Mouse (Mus musculus) spleen, embryonic (tissue): ENCODE data around the gene Foxo6.

Experiments used
- CTCF ChIA-PET: fragments of 350-600 bp; sonication (Branson Sonifier 250); formaldehyde crosslinking; loops from one replicate; lab custom pipeline; 2022; lab: Charles Lee

Foxo6 gene

DNA sequence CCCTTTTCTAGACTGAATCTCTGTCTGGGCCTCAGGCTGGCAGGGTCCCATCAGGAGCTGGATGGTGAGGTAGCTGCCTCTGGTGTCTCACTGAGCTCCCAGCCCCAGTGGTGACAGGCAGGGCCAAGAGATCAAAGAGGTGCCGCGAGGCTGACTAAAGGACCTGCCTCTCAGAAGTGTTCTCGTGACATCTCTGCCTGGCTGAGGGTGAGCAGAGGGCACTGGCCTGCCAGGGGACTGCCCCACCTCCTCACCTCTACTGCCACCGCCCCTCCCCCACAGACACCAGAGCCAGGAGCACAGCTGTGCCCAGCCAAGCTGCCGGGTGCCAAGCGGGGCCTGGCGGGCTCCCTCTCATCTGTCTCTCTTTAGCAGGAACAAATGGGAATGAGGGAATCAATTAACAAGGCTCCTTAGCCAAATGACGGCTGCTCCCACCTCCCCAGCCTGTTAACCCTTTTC, 38.3 kb downstream of the Foxo6 start:
- CTCF ChIA-PET, result no interaction called here

DNA sequence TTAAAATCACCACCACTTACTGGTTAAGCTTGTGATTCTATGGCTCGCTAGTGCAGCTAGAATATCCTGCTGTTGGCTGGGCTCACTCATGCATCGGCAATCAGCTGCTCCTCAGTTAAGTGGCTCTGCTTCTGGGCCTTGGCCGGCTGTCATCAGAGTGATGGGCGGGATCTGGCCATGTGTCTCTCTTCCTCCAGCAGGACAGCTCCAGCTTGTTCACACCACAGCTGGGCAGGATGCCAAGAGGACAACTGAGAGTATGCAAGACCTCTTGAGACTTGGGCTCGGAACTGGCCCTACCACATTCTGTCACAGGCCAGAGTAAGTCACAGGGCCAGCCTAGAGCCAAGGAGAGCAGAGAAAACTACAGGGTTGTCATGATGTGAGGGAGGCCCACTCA, 39.7 kb downstream of the Foxo6 start:
- CTCF ChIA-PET, result interaction anchor here (0.7 kb wide), 1 partner anchor 28 kb away, joined by 3 read pairs; no protein-coding TSS in a partner anchor

DNA sequence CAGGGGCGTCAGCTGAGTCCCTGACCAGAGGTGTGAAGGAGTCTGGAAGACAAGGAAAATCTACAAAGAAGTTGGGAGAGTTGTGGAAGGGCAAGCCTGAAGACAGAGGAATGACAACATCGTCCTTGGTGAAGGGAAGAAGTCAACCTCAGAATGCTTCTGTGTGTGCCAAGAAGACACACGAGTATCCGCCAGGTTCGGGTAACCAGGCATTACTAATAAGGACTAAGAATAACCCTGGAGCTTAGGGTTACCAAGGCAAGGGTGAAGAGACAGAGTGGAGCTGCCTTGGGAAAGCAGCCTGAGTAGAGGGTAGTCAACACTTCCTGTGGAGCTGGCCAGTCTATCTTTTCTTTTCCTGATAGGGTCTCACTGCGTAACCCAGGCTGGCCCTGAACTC, 41.1 kb downstream of the Foxo6 start:
- CTCF ChIA-PET, result no interaction called here

DNA sequence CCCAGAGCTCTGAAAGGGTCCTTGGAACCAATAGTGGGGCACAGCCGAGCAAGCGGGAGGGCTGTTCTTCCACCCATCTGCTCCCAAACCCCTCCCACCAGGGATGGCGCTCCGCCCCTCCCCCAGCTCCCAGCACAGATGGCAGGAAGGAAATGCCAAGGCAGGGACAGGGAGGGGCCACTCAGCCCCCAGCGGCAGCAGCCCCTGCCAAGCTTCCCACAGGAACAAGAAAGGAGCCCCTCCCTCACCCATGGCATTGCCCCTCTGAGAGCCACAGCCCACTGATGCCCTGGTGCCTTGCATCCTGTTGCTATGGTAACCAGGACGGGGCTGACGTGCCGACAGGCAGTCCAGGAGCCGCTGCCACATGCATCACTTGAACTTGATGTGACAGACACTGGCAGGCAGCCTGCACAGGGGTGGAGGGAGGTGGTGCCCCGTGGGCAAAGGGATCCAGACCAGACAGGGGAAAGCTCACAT, 44.3 kb downstream of the Foxo6 start:
- CTCF ChIA-PET, result no interaction called here

DNA sequence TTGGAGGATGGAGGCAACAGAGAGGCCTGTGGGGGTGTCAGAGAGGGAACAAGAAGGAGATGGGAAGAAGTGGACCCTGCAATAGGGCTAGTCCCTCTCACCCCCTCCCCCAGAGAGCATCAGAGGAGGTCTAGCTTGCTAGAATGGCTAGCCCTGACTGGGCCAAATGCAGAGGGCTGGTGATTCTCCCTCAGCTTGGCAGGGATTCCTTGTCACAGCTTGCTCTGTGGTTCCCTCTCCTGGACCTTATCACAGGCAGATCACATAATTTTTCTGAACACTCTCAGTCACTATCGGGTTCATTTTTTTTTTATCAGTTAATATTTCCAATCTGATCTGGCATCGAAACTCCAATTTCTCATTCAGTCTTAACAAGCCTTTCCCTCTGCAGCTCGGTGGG, 46.0 kb downstream of the Foxo6 start:
- CTCF ChIA-PET, result interaction anchor here (0.5 kb wide), 1 partner anchor 23 kb away, joined by 4 read pairs; no protein-coding TSS in a partner anchor

DNA sequence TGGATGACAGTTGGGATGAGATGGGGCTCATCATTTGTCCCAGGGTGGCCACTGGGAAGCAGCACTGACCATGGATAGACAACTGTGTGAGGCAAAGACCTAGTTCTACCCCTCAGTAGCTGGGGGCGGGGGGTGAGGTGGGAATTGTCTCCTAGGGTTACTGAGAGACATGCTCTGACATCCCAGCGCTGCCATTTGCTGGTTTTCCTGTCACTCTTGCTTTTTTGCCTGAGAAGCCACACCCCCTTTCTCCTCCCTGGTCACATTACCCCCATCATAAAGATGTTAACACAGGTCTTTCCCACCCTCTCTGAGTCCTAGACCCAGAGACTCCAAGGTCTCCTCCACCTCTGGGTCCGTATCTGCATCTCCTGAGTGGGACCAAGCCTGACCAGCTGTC, 47.7 kb downstream of the Foxo6 start:
- CTCF ChIA-PET, result no interaction called here

DNA sequence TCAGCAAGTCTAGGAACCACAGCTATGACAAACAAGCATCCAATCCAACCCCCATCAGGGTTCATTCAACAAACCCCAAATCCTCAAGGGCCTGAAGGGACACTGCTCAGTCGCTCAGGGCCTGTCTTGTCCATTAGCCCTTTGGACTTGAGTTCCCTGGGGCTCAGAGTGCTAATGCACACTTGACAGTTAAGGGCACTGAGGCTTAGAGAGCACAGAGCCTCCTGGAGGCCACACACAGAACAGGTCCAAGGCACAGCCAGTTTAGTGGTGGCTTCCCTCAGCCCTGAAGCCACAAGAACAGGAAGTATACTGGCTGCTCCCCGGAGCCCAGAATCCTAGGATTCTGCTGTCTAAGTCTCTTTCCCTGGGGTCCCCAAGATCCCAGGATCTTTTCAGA, 53.9 kb downstream of the Foxo6 start:
- CTCF ChIA-PET, result no interaction called here

DNA sequence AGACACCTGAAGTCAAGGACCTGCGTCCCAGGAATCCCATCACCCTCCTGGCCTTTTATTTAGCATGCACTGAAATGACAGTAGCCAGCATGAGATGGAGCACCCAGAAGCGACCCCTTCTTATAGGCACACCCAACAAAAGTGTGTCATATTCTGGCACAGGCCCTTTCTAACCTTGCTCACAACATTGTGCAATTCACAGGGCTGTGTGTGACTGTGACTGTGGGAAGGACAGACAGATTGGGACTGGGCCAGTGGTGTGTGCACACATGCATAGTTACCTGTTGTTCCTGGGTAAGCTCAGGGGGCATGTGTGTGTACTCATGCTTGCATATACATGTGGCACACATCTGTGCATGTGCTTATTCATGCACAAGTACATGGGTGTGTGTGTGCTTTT, 54.6 kb downstream of the Foxo6 start:
- CTCF ChIA-PET, result no interaction called here

DNA sequence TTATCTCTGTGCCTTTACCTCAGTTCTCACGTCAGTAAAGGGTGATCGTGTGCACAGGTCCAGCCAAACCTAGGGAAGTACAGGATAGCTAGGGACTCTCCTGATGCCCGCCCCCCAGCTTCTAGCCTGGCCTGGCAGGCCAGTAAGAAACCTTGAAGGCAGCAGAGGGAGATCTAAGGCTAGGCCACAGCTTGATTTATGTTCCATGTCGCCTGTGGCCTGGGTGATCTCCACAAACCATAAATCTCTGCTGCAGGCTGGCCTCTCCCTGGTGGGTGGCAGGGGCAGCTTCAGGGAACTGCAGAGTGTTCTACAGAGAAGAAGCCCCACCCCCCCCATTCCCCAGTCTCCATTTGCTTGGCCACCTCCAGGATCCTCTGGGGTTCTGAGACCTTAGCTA, 55.2 kb downstream of the Foxo6 start:
- CTCF ChIA-PET, result no interaction called here

DNA sequence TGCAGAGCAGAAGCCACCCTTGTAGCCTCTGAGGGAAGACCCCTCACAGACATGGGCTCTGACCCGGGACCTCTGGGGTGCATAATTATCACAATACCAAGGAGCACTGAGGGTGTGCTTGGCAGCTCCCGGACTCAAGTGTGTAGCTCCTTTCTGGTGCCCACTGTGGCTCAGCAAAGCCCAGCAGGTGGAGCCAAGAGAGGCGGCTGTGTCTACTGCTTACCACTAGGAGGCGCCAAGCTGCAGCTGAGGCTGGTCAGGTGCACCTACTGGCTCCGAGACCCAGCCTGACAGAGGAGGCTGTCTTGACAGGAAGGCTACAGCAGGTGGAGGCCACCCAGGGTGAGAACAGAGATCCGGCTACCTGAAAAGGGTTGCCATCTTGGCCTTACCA, 56.9 kb downstream of the Foxo6 start:
- CTCF ChIA-PET, result no interaction called here

DNA sequence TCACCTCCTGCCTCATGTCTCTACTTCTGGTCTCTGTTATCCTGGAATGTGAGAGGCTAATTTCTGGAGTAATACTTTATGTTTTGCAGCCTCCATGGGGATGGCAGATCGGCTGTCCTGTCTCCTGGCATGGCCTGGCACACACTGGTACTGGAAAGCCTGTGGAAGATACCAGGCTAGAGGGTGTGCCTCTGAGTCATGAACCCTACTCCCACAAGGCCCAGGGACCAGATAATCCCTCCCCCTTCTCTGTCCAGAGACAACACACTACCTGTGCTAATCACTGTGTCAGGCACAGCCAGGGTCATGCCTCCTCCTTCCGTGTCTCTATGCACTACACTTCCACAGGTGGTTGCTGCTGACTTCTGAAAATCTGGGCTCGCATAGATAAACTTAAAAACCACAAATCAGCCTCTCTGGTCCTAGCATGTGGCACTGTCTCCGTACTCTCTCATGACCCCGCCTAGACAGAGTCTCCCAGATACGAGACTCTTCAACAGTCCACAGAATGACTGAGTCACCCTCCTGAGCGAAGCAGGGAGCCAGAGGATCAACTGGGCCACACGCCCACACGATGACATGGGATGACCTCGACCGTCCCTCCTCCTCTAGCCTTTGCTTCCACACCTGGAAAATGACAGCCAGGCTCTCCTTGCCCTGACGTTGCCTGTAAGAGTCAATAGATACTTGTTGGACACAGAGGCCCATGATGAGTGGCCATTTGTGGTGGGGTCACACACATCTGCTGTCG, 57.5 kb downstream of the Foxo6 start:
- CTCF ChIA-PET, result no interaction called here

DNA sequence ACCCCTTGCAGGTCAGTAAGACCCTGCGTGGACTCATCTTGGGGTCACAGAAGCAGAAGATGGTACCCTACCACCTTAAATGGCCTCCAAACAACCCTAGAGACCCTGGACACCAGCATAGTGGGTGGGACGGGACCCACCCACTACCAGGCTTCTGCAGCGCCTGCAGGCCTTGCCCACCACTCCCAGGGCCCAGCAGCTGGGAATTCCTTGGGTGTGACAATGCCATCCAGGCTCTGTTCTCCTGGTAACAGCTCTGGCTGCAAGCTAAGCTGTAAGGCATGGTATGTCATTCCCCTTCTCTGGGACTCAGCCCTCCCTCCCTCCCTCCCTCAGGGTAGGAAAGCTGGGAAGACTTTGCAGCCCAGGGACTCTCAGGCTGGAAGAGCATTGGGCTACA, 58.5 kb downstream of the Foxo6 start:
- CTCF ChIA-PET, result no interaction called here

DNA sequence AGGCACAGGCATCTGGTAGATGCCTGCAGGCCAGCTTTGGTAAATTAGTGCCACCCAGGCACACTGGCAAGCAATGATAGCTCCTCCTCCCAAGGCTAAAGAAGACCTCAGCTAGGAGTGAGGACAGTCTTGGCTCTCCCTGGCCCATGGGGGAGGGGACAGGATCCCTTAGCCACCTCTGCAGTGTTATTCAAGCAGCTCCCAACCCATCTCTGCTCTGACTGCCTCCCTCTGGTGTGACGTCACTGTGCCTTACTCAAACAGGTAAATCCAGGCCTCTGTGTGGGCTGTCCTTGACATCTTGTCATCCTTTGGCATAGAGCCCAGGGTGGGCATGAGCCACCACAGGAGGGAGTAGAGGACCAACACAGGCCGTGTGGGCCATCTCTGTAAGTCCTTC, 59.9 kb downstream of the Foxo6 start:
- CTCF ChIA-PET, result interaction anchor here (0.5 kb wide), 1 partner anchor 241 kb away, joined by 3 read pairs; no protein-coding TSS in a partner anchor

DNA sequence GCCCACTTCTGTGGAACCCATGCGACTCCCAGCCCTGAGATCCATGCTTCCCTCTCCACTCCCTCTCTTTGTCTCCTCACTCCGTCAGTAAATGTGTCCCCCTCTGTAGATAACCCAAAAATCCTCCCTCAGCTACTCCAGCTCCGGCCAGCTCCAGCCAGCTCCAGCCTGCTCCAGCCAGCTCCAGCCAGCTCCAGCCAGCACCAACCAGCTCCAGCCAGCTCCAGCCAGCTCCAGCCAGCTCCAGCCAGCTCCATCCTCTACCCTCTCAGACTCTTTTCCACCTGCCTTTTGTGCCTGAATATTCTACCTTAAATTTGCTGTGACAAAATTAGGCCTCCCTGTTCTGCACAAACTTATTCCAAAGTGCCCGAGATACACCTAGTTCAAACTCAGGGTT, 60.5 kb downstream of the Foxo6 start:
- CTCF ChIA-PET, result no interaction called here

DNA sequence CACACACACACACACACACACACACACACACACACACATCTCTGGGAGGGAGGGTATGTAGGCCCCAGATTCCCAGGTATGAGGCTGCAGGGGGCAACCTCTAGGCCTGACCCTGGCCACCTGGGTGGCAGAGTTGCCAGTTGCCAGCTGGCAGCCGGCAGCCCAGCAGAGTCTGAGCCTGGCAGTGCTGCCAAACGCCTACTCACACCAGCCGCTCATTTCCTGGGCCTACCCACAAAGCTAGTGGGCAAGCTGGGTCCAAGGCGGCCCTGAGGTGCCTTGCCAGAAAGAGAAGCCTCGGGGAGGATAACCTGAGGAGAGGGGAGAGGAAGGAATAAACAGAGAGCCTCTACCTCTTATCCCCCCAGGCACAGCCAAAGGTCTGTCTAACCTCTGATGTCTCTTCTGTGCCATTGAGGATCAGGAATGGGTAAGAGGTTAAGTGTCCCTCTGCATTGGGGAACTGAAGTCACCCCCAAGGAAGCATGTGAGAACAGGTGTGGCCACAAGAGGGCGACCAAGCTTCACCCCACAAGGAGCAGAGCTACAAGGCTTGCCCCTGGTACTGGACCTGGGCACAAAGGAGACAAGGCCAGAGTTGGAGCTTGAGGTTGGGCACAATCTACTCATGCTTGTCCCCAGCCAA, 61.9 kb downstream of the Foxo6 start:
- CTCF ChIA-PET, result interaction anchor here (1.0 kb wide), 1 partner anchor 156 kb away, joined by 3 read pairs; no protein-coding TSS in a partner anchor

DNA sequence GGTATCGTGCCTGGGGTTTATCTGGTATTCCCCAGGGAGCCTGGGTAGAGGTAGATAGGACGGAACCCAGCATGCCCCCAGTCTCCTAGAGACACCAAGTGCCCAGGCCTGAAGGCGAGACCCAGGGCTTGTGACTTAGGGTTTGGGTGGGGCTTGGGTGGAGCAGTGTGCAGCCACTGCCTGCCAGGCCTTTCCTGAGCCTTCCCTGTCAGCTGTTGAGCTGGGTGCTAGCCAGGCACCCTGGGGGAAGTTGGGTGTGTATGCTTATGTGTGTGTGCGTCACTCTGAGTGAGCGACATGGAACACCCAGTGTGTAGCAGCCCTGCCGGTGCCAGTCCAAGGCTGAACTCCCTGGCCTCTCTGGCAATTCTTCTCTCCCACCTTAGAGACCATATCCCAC, 63.3 kb downstream of the Foxo6 start:
- CTCF ChIA-PET, result interaction anchor here (0.5 kb wide), 1 partner anchor 9 kb away, joined by 5 read pairs; no protein-coding TSS in a partner anchor

DNA sequence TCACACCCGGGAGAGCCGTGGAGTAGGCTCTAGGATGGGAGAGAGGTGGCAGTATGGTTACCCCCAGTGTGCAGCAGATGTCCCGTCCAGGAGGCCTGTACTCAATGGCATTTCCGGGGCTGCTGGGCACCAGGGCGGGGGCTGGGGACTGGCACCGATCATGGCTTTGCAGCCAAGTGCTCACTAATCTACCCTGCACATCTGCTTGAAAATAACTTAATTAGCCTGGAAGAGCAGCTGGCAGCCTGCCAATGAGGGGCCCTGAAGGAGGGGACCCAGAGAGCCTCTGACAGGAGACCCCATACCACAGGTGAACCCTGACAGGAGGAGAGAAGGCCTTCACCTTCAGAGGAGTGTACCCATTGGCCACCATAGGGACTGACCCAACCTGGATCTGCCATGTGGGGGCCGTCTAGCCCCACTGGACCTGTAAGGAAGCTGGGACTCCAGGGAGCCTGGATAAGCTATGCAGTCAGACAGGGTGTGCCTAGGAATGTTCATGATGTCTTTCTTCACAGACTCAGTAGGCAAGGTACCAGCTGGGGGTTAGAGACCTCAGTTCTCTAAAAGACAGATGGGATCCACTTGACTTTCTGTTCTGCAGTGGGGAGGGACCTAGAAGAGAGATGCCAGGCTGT, 63.9 kb downstream of the Foxo6 start:
- CTCF ChIA-PET, result no interaction called here

DNA sequence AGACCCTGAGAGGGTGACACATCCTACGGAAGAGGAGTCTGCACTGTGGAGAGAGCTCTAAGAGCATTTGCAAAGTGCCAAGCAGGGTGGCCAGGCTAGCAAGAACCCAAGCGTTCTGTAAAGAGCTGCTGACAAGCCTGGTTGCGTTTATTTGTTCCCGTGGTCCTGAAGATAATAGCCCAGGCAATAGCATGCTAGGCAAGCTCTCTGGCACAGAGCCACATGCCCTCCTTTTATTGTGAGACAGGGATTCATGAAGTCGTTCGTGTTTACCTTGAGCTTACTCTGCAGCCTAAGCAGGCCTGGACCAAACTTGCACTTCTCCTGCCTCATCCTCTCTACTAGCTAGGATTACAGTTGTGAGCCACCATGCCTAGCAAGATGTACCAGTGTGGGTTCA, 65.4 kb downstream of the Foxo6 start:
- CTCF ChIA-PET, result no interaction called here

DNA sequence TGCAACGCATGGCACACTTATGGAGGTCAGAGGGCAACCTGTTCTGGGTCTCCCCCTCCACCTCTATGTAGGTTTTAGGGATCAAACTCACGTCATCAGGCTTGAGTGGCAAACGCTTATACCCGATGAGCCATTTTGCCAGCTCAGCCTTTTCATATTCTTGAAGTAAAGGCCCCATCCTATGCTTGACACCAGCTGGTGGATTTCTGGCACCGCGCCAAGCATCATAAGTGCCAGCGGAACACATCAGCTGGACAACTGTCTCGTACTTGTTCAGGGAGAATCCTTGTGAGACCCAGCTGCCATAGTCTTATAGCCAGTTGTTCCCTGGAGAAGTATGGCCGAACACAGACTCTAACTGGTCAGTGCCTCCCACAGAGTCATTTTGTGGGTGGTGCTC, 68.3 kb downstream of the Foxo6 start:
- CTCF ChIA-PET, result interaction anchor here (0.6 kb wide), 1 partner anchor 22 kb away, joined by 4 read pairs; no protein-coding TSS in a partner anchor
